Mouse (Mus musculus) megakaryocyte, embryonic 14.5 days (primary cell): ENCODE results near the gene Slc35a2. TPM values are rescaled to one million over a fixed set of nuclear protein-coding genes. Genes with fewer than 3 reads are reported as not detected.

Source experiments
- H3K27me3 ChIP-seq: replicated peaks from 2 replicates; pipeline ENCODE3; 2012; ENCODE audit warnings: inconsistent platforms
- H3K36me3 ChIP-seq: replicated peaks from 2 replicates; pipeline ENCODE3; 2012; ENCODE audit warnings: low read length, inconsistent platforms, mixed read lengths
- H3K4me1 ChIP-seq: 2 replicates; pipeline ENCODE4 v1.6.1; 2012; ENCODE audit warnings: inconsistent platforms
- H3K4me3 ChIP-seq: replicated peaks from 2 replicates; pipeline ENCODE3; 2012; ENCODE audit warnings: moderate library complexity, mild to moderate bottlenecking, inconsistent platforms
- H3K9me3 ChIP-seq: 2 replicates; pipeline ENCODE4 v1.6.1; 2012; ENCODE audit warnings: inconsistent platforms
- FLI1 ChIP-seq: IDR thresholded peaks from 2 replicates; pipeline ENCODE4 v1.6.1; 2012; ENCODE audit warnings: low read length, inconsistent platforms, mixed read lengths
- GATA1 ChIP-seq: IDR thresholded peaks from 3 replicates; pipeline ENCODE4 v1.6.1; 2012; ENCODE audit warnings: mixed read lengths, low read length, inconsistent platforms, borderline replicate concordance
- polyA plus RNA-seq: library from polyadenylated mRNA; stranded (reverse); fragments of >175 nt; gene quantifications from 2 replicates; pipeline ENCODE4 v1.2.3, GENCODE M21; 2012; ENCODE audit warnings: low replicate concordance; ENCODE audit not compliant: insufficient read depth

Slc35a2 gene
- polyA plus RNA-seq = 99.5 and 147 TPM in 2 replicates

- H3K36me3 ChIP-seq = peaks cover 46% of the 10 kb centered on the region
- H3K9me3 ChIP-seq = no peaks in the 10 kb centered on the region
- no peaks in the 10 kb centered on the region for H3K27me3 ChIP-seq
- H3K4me1 ChIP-seq = peaks cover 28% of the 10 kb centered on the region
- peak within 1 kb of the TSS; percentile 97 for H3K4me3 ChIP-seq
- TF ChIP-seq FLI1 = no peak
- TF ChIP-seq GATA1 = no peak
These were observed at the start of gene Slc35a2 for GRCm38 (mm10) chrX:7883841-7884567. Slc35a2 (plus strand) TSS chrX:7884028.

GRCm38 (mm10) chrX:7837146-7837545 lies 46.7 kb upstream of the Slc35a2 start:
- peaks cover 10% of the 10 kb centered on the region; the same call in 1 of the 2 replicates for H3K9me3 ChIP-seq
- H3K36me3 ChIP-seq = peaks cover 2% of the 10 kb centered on the region
- H3K4me3 ChIP-seq = no peak overlapping the region
- peaks cover 30% of the 10 kb centered on the region for H3K4me1 ChIP-seq
- H3K27me3 ChIP-seq = no peaks in the 10 kb centered on the region
- TF ChIP-seq GATA1 (no peak), FLI1 (no peak)

DNA sequence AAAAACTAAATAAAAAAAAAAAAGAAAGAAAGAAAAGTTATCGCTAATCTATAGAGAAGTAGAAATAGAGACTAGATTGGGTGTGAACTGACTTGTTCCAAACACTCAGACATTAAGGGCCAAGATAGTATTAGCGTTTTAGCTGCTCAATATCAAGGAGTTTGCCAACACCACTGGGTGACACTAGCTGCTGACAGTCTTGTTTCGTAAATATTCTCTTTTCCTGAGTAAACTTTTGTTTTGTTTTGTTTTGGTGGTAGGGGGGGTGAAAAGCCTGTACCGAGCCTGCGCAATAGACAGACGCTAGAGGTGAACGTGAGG lies 43.0 kb upstream of the Slc35a2 start:
- peaks cover 10% of the 10 kb centered on the region; the same call in 1 of the 2 replicates for H3K9me3 ChIP-seq
- peaks cover 38% of the 10 kb centered on the region for H3K4me1 ChIP-seq
- TF ChIP-seq FLI1 = no peak
- no peaks in the 10 kb centered on the region for H3K27me3 ChIP-seq
- H3K4me3 ChIP-seq = peak overlapping the region; percentile 95
- peaks cover 21% of the 10 kb centered on the region for H3K36me3 ChIP-seq

GRCm38 (mm10) chrX:7841163-7842162 lies 42.4 kb upstream of the Slc35a2 start, which contains the start of gene Otud5:
Otud5 (plus strand) TSS chrX:7841364.
- no peak for TF ChIP-seq FLI1
- TF ChIP-seq GATA1 = peak; percentile 81; the same call in 2 of the 3 replicates
- peaks cover 37% of the 10 kb centered on the region for H3K4me1 ChIP-seq

GRCm38 (mm10) chrX:7842318-7842717 lies 41.5 kb upstream of the Slc35a2 start:
- no peak for TF ChIP-seq GATA1
- no peak for TF ChIP-seq FLI1
- H3K27me3 ChIP-seq = no peaks in the 10 kb centered on the region
- H3K9me3 ChIP-seq = peaks cover 10% of the 10 kb centered on the region; the same call in 1 of the 2 replicates
- H3K4me1 ChIP-seq = peaks cover 32% of the 10 kb centered on the region
- peaks cover 20% of the 10 kb centered on the region for H3K36me3 ChIP-seq
- peak overlapping the region; percentile 95 for H3K4me3 ChIP-seq

More at GRCm38 (mm10) chrX:7841163-7842162, 42.4 kb upstream of the Slc35a2 start, which contains the start of gene Otud5:
- H3K27me3 ChIP-seq = no peaks in the 10 kb centered on the region
- peaks cover 10% of the 10 kb centered on the region; the same call in 1 of the 2 replicates for H3K9me3 ChIP-seq
- peaks cover 20% of the 10 kb centered on the region for H3K36me3 ChIP-seq
- H3K4me3 ChIP-seq = peak within 1 kb of the TSS; percentile 95

GRCm38 (mm10) chrX:7847845-7848244 lies 36.0 kb upstream of the Slc35a2 start:
- Histone ChIP-seq H3K27me3 (no peaks in the 10 kb centered on the region), H3K4me1 (peaks cover 36% of the 10 kb centered on the region), H3K36me3 (peaks cover 59% of the 10 kb centered on the region), H3K9me3 (no peaks in the 10 kb centered on the region), H3K4me3 (no peak overlapping the region)
- TF ChIP-seq FLI1 = no peak
- no peak for TF ChIP-seq GATA1

- Histone ChIP-seq H3K4me1 (peaks cover 51% of the 10 kb centered on the region), H3K36me3 (peaks cover 43% of the 10 kb centered on the region)
- no peak for TF ChIP-seq FLI1
- no peak for TF ChIP-seq GATA1
These were observed 29.2 kb upstream of the Slc35a2 start for GRCm38 (mm10) chrX:7854578-7854977.

GRCm38 (mm10) chrX:7859191-7859753 lies 24.6 kb upstream of the Slc35a2 start:
- H3K4me1 ChIP-seq = peaks cover 73% of the 10 kb centered on the region
- H3K27me3 ChIP-seq = no peaks in the 10 kb centered on the region
- H3K4me3 ChIP-seq = peak overlapping the region; percentile 65
- no peaks in the 10 kb centered on the region for H3K9me3 ChIP-seq
- TF ChIP-seq FLI1 (no peak), GATA1 (no peak)
- peaks cover 25% of the 10 kb centered on the region for H3K36me3 ChIP-seq

More at GRCm38 (mm10) chrX:7854578-7854977, 29.2 kb upstream of the Slc35a2 start:
- H3K4me3 ChIP-seq = no peak overlapping the region
- H3K9me3 ChIP-seq = no peaks in the 10 kb centered on the region
- H3K27me3 ChIP-seq = no peaks in the 10 kb centered on the region

GRCm38 (mm10) chrX:7863181-7863580 lies 20.6 kb upstream of the Slc35a2 start:
- Histone ChIP-seq H3K27me3 (no peaks in the 10 kb centered on the region), H3K9me3 (no peaks in the 10 kb centered on the region), H3K4me1 (peaks cover 97% of the 10 kb centered on the region), H3K4me3 (no peak overlapping the region), H3K36me3 (peaks cover 32% of the 10 kb centered on the region)
- TF ChIP-seq GATA1 (no peak), FLI1 (no peak)

DNA sequence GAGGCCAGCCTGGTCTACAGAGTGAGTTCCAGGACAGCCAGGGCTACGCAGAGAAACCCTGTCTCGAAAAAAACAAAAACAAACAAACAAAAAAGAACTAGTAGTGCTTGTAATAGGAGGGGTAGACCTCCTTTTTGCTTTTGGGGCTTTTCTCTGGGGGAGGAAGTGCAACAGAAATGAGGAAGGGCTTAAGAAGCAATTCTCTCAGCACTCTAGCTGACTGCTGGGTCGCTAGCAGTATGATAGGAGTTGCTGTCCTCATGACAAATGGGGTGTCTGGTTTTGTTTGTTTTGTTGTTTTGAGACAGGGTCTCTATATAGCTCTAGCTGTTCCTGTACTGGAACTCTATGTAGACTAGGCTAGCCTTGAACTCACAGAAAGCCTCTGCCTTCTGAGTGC lies 19.3 kb upstream of the Slc35a2 start:
- Histone ChIP-seq H3K36me3 (peaks cover 42% of the 10 kb centered on the region), H3K4me1 (peaks cover 86% of the 10 kb centered on the region), H3K4me3 (no peak overlapping the region), H3K9me3 (no peaks in the 10 kb centered on the region), H3K27me3 (no peaks in the 10 kb centered on the region)
- TF ChIP-seq GATA1 = no peak
- TF ChIP-seq FLI1 = no peak
